Mouse (Mus musculus) gastrocnemius, adult 18-20 months (tissue): ENCODE measurements around the gene Bco1. TPM values are rescaled to one million over a fixed set of nuclear protein-coding genes. Genes with fewer than 3 reads are reported as not detected.

Experiments
- total RNA-seq, 2 experiments: library from RNA; stranded (reverse); gene quantifications; 2 replicates each; pipeline ENCODE4 v1.2.3; 2021

Bco1 gene
- total RNA-seq, 2 experiments from 2014 or later = 0.12 TPM; not detected in 1

Other genes with a start within 250 kb of the Bco1 start
- gene Cmc2, start 174.4 kb upstream of the Bco1 start, total RNA-seq = 10 to 100 TPM; 25.8 to 28.3 TPM
- under 1 TPM; 0.55 to 0.57 TPM for gene Cenpn, start 174.1 kb upstream of the Bco1 start, total RNA-seq
- 10 to 100 TPM; 24.6 to 29.6 TPM for gene Atmin, start 152.5 kb upstream of the Bco1 start, total RNA-seq
- under 1 TPM in 1 of 2 experiments, not detected in 1; 0.11 TPM for gene 1700030J22Rik, start 116.9 kb upstream of the Bco1 start, total RNA-seq
- gene Gcsh, start 102.3 kb upstream of the Bco1 start, total RNA-seq = 10 to 100 TPM; 45.1 to 47.3 TPM
- under 1 TPM; 0.16 to 0.24 TPM for gene Pkd1l2, start 13.4 kb upstream of the Bco1 start, total RNA-seq
- gene Gan, start 62.3 kb downstream of the Bco1 start, total RNA-seq = 1 to 10 TPM; 4.7 to 5.2 TPM
- 1 to 10 TPM; 6.8 to 8.5 TPM for gene Cmip, start 161.2 kb downstream of the Bco1 start, total RNA-seq